Mouse (Mus musculus) kidney, embryonic 14.5 days (tissue): ENCODE measurements at regions not wholly inside any gene's neighbourhood (a gene's known extent, or its start where the extent isn't known, plus 50 kb on each side); places are given as distances from the start of the nearest gene placed in this dataset.

ENCODE experiments used
- ATAC-seq: fragments of 200-750 bp; cut with Nextera tagmentation; 2 replicates; pipeline ENCODE4 v1.8.0; 2017; ENCODE audit warnings: moderate number of reproducible peaks, mild to moderate bottlenecking, moderate TSS enrichment, moderate library complexity; ENCODE audit not compliant: low FRiP score, low TSS enrichment
- H3K27ac ChIP-seq: fragments of 300-500 bp; sonication (generic); 2 replicates; pipeline ENCODE4 v1.5.1; 2014; ENCODE audit warnings: low read depth, mild to moderate bottlenecking, low read length, moderate library complexity, mixed read lengths
- H3K27me3 ChIP-seq: fragments of 300-500 bp; sonication (generic); 2 replicates; pipeline ENCODE4 v1.6.1; 2014; ENCODE audit warnings: mild to moderate bottlenecking, low read length; ENCODE audit not compliant: control insufficient read depth, insufficient read depth
- H3K36me3 ChIP-seq: fragments of 300-500 bp; sonication (generic); 2 replicates; pipeline ENCODE4 v1.6.1; 2014; ENCODE audit warnings: low read length, mixed read lengths; ENCODE audit not compliant: control insufficient read depth, insufficient read depth
- H3K4me1 ChIP-seq: fragments of 300-500 bp; sonication (generic); 2 replicates; pipeline ENCODE4 v1.6.1; 2014; ENCODE audit warnings: low read length, mixed read lengths; ENCODE audit not compliant: control insufficient read depth, insufficient read depth
- H3K4me2 ChIP-seq: fragments of 300-500 bp; sonication (generic); replicated peaks from 2 replicates; pipeline ENCODE4 v1.6.1; 2014; ENCODE audit warnings: low read depth, mild to moderate bottlenecking, low read length
- H3K4me3 ChIP-seq: fragments of 300-500 bp; sonication (generic); 2 replicates; pipeline ENCODE4 v1.5.1; 2014; ENCODE audit warnings: mild to moderate bottlenecking, low read length
- H3K9ac ChIP-seq: fragments of 300-500 bp; sonication (generic); 2 replicates; pipeline ENCODE4 v1.6.1; 2014; ENCODE audit warnings: low read depth, mild to moderate bottlenecking, low read length, moderate library complexity
- H3K9me3 ChIP-seq: fragments of 300-500 bp; sonication (generic); 2 replicates; pipeline ENCODE4 v1.6.1; 2016; ENCODE audit warnings: low read length; ENCODE audit not compliant: control insufficient read depth
- whole genome bisulfite sequencing: fragments of 180-500 bp; shearing (Covaris S2); extraction: QIAGEN DNeasy Blood & Tissue Kit; methylation state at CpG from one replicate; pipeline ENCODE4 v1.1.7; 2014; 5-methylcytosine and 5-hydroxymethylcytosine counted together

DNA sequence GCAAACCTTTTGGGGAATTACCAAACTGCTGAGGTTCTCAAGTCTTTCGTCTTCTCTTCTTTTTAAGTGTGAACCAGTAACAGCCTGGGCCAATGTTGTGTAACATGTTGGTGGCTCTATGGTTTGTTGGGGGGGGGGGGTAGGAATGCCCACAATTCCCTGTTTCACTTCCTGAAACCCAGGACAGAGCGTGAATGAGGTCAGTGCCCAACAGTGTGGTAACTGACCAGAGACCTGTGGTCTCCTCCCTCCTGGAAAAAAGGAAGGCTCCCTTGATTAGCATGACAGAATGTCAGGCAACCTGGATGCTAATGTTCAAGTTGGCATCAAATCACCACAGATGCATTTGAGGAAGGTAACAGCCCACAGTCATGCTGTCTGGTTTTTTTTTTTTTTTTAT is 218.9 kb upstream of the Tcerg1l start:
- no peaks in the 10 kb centered on the region for H3K4me1 ChIP-seq
- 82% methylated on average over 2 of the region's 2 CpGs for WGBS
- H3K36me3 ChIP-seq, result no peaks in the 10 kb centered on the region
- no peak overlapping the region for H3K4me2 ChIP-seq
- H3K4me3 ChIP-seq, result no peak overlapping the region
- H3K9me3 ChIP-seq, result no peaks in the 10 kb centered on the region
- H3K9ac ChIP-seq, result no peak overlapping the region
- H3K27me3 ChIP-seq, result no peaks in the 10 kb centered on the region
- no peak for ATAC-seq
- no peak overlapping the region for H3K27ac ChIP-seq

DNA sequence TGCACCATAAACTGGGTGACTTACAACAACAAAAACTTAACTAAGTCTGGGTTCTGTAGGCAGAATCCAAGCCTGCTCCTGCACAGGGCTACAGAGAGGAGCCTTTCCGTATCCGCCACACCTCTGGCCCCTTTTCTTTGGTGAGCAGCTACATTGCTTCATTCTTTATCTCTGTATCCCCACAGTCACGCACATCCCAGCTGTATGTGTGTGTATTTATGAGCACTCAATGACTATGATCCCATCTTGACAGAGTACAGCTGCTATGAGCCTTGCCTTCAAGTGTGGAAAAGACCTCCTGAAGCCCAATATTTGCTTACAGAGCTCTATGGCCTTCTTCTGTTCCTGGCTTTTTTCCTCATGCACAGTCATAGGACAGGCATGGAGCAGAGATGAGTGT is 212.1 kb upstream of the Tcerg1l start:
- WGBS, result 69% methylated on average over 3 of the region's 3 CpGs
- Histone ChIP-seq H3K4me3 (no peak overlapping the region), H3K9ac (no peak overlapping the region), H3K27me3 (no peaks in the 10 kb centered on the region), H3K4me1 (no peaks in the 10 kb centered on the region), H3K36me3 (no peaks in the 10 kb centered on the region), H3K4me2 (no peak overlapping the region), H3K9me3 (no peaks in the 10 kb centered on the region), H3K27ac (no peak overlapping the region)
- ATAC-seq, result peak; percentile 67; the same call in 1 of the 2 replicates

- H3K27me3 ChIP-seq, result no peaks in the 10 kb centered on the region
- H3K4me2 ChIP-seq, result no peak overlapping the region
- no peak overlapping the region for H3K27ac ChIP-seq
- H3K36me3 ChIP-seq, result no peaks in the 10 kb centered on the region
- no peaks in the 10 kb centered on the region for H3K9me3 ChIP-seq
- no peak overlapping the region for H3K4me3 ChIP-seq
- H3K4me1 ChIP-seq, result no peaks in the 10 kb centered on the region
- H3K9ac ChIP-seq, result no peak overlapping the region
- no peak; the same call in 1 of the 2 replicates for ATAC-seq
- 52% methylated on average over 4 of the region's 4 CpGs for WGBS
These were observed 211.6 kb upstream of the Tcerg1l start for GRCm38 (mm10) chr7:138609124-138609523.

DNA sequence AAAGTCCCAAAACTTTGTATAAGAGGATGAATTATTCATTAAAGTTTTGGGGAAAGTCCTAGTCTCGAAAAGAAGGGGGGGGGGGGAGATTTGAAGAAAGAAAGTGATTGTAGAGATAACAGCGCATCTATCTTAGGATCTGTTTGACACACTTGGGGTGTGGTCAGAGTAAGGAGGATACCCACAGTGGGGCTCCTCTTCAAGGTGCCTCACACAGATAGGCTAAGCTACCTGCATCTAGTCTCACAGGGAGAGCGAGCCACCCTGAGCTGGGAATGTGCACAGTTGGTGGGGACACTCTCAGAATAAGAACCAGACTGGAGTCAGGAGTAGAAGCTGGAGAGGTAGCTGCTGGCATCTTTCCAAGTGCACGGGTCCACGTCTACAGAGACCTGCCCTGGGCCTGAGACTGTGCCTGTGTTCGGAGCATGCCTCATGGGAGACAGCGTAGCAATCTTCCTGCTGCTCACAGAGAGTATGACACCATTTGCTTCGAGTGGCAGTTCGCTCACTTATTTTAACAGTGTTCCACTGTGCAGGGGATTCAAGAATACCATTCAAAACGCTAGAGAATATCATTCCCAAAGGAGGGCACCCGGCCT is 208.9 kb upstream of the Tcerg1l start:
- no peaks in the 10 kb centered on the region for H3K27me3 ChIP-seq
- no peaks in the 10 kb centered on the region for H3K9me3 ChIP-seq
- no peak overlapping the region for H3K4me2 ChIP-seq
- no peak overlapping the region for H3K27ac ChIP-seq
- no peaks in the 10 kb centered on the region for H3K4me1 ChIP-seq
- WGBS, result 73% methylated on average over 11 of the region's 11 CpGs
- H3K36me3 ChIP-seq, result no peaks in the 10 kb centered on the region
- peak; percentile 13; the same call in 1 of the 2 replicates for ATAC-seq
- no peak overlapping the region for H3K9ac ChIP-seq
- no peak overlapping the region for H3K4me3 ChIP-seq

DNA sequence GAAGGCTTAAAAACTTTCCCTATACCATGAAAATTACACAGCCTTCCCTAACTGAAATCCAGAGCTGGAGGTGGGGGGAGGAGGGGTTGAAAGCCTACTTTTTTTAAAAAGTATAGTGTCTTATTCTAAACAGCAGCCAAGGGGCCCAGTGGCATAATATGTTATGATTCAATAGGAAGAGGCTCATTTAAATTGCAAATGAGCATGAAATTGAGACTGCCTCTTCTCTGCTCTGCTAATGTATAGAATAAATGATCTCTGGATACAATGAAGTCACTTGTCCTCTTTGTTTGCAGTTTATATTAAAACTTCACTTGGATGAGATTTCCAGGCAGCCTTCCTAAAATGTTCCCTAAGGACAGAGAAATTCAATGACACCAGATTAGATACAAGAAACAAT is 208.4 kb upstream of the Tcerg1l start:
- ATAC-seq, result no peak
- Histone ChIP-seq H3K27ac (no peak overlapping the region), H3K9me3 (no peaks in the 10 kb centered on the region), H3K4me3 (no peak overlapping the region), H3K9ac (no peak overlapping the region), H3K4me1 (no peaks in the 10 kb centered on the region), H3K4me2 (no peak overlapping the region), H3K27me3 (no peaks in the 10 kb centered on the region), H3K36me3 (no peaks in the 10 kb centered on the region)

DNA sequence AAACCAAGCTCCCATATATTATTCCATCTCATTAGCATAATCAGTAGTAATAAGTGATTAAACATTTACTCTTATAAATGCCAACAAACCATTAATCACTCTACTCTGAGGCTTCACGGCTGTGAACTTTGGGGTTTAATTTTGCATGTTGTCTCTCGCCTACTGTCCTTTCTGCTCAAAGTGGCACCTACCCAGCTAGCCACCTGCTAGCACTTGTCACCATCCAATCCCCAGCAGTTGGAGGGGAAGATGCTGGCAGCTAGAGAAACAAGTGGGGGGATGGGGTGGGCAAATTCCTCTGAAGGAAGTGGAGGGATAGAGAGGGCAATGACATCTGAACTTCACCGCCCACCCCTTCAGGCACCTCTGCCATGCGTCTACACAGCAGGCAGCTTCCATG is 204.2 kb upstream of the Tcerg1l start:
- WGBS, result 56% methylated on average over 4 of the region's 4 CpGs
- no peaks in the 10 kb centered on the region for H3K4me1 ChIP-seq
- H3K4me3 ChIP-seq, result no peak overlapping the region
- no peak overlapping the region for H3K4me2 ChIP-seq
- H3K9ac ChIP-seq, result no peak overlapping the region
- no peak overlapping the region for H3K27ac ChIP-seq
- no peaks in the 10 kb centered on the region for H3K36me3 ChIP-seq
- H3K27me3 ChIP-seq, result no peaks in the 10 kb centered on the region
- no peaks in the 10 kb centered on the region for H3K9me3 ChIP-seq
- no peak for ATAC-seq

DNA sequence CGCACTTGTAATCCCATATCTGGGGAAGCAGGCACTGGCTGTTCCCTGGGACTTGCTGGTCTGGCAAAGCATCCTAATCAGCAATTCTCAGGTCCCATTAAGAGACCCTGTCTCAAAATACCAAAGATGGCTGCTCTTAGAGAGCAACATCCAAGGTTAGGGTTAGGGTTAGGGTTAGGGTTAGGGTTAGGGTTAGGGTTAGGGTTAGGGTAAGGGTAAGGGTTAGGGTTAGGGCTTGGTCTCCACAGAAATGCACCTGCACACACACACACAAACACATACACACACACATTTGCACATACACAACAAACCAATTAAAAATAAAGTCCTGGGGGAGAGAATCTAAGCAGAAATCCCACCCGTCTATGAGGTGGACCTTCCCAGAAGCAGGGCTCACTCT is 195.8 kb upstream of the Tcerg1l start:
- no peaks in the 10 kb centered on the region for H3K36me3 ChIP-seq
- H3K27ac ChIP-seq, result no peak overlapping the region
- no peak overlapping the region for H3K4me3 ChIP-seq
- 85% methylated on average over 2 of the region's 2 CpGs for WGBS
- no peak for ATAC-seq
- H3K4me1 ChIP-seq, result no peaks in the 10 kb centered on the region
- no peaks in the 10 kb centered on the region for H3K9me3 ChIP-seq
- H3K9ac ChIP-seq, result no peak overlapping the region
- H3K27me3 ChIP-seq, result no peaks in the 10 kb centered on the region
- H3K4me2 ChIP-seq, result no peak overlapping the region

DNA sequence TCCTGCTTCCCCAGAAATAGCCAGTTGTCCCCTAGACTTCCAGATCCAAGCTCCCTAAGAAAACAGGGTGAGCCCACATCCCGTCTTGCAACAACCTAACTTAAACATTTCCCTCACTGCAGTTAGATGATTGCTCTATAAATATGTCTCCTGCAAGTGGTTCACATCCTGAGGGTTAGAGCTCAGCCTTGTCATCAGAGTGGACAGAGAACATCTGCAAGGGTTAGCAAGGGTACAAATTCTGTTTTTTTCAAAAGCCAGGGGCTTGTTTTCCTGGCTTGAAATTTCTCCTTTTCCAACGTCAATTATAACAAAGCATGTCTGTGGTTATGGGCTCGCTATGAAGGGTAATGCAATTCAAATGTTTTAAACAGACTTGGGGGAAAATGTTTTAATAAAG is 169.8 kb upstream of the Tcerg1l start:
- peak; percentile 69; the same call in 1 of the 2 replicates for ATAC-seq
- Histone ChIP-seq H3K27me3 (no peaks in the 10 kb centered on the region), H3K4me1 (no peaks in the 10 kb centered on the region), H3K27ac (0 out of 2 replicates have a peak overlapping the region, but pooled peaks have one; percentile 6), H3K4me3 (no peak overlapping the region), H3K9me3 (no peaks in the 10 kb centered on the region), H3K36me3 (no peaks in the 10 kb centered on the region), H3K4me2 (no peak overlapping the region), H3K9ac (no peak overlapping the region)
- 52% methylated on average over 3 of the region's 3 CpGs for WGBS

- WGBS, result 68% methylated on average over 10 of the region's 10 CpGs
These were observed 154.1 kb upstream of the Tcerg1l start for GRCm38 (mm10) chr7:138551629-138552028.

More at GRCm38 (mm10) chr7:138551629-138552028, 154.1 kb upstream of the Tcerg1l start:
- H3K9ac ChIP-seq, result no peak overlapping the region
- no peak for ATAC-seq
- H3K36me3 ChIP-seq, result no peaks in the 10 kb centered on the region
- H3K4me1 ChIP-seq, result no peaks in the 10 kb centered on the region
- H3K27ac ChIP-seq, result no peak overlapping the region
- no peaks in the 10 kb centered on the region for H3K27me3 ChIP-seq
- no peak overlapping the region for H3K4me2 ChIP-seq
- H3K4me3 ChIP-seq, result no peak overlapping the region
- H3K9me3 ChIP-seq, result no peaks in the 10 kb centered on the region
